Mouse (Mus musculus): ENCODE measurements at regions not wholly inside any gene's neighbourhood (a gene's known extent, or its start where the extent isn't known, plus 50 kb on each side); places are given as distances from the start of the nearest gene placed in this dataset.
"Not testable (repeated sequence)": the region's sequence is repeated elsewhere in the genome, so short reads cannot be mapped to it uniquely, and the experiment has no call there.

DNA sequence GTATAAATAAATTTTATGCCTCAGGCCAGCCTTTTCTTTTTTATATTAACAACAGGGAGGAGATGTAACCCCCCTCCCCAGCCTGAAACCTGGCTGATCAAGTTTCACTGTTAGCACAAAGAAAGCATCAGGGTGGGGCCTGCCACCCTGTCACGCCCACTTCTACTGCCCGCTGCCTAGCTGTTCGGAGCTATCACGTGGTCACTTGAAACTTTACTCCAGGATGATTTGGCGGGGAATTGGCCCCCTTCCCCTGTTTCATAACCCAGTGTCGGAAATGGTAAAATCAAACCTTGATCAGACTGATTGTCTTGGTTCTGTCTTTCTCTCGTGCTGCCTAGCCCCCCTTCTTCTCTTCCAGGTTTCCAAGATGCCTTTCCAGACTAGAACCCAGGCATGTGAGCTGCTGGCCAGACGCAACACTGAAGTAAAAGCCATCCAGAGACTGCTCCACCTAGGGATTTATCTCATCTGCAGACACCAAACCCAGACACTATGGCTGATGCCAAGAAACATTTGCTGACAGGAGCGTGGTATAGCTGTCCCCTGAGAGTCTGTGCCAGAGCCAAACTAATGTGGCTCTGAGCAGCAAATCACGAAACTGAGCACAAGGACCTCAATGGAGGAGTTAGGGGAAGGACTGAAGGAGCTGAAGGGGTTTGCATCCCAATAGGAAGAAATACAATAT is 1386.6 kb upstream of the 1700008P02Rik start:
- ATAC-seq (replicated peaks; ENCODE audit: insufficient number of reproducible peaks, low FRiP score, low TSS enrichment, low read depth) (peak; percentile 52), DNase-seq (ENCODE audit: low spot score) (peak; percentile 21)
- no peak overlapping the region for H3K9ac ChIP-seq (replicated peaks; ENCODE audit: low read length)
- H3K27ac ChIP-seq (replicated peaks; ENCODE audit: low read depth, low read length): no peak overlapping the region
- no peak overlapping the region for H3K4me2 ChIP-seq (ENCODE audit: low read depth, low read length)
- H3K4me3 ChIP-seq (ENCODE audit: low read depth, low read length): no peak overlapping the region
- no peaks in the 10 kb centered on the region for H3K27me3 ChIP-seq (ENCODE audit: control insufficient read depth, insufficient read depth, low read length)
- H3K9me3 ChIP-seq (replicated peaks; ENCODE audit: control insufficient read depth, low read length): no peaks in the 10 kb centered on the region
- no peaks in the 10 kb centered on the region for H3K36me3 ChIP-seq (replicated peaks; ENCODE audit: control insufficient read depth, insufficient read depth, low read depth, low read length)
- no peaks in the 10 kb centered on the region for H3K4me1 ChIP-seq (ENCODE audit: control insufficient read depth, insufficient read depth, low read length)
- WGBS: 59% methylated on average over 10 of the region's 10 CpGs

DNA sequence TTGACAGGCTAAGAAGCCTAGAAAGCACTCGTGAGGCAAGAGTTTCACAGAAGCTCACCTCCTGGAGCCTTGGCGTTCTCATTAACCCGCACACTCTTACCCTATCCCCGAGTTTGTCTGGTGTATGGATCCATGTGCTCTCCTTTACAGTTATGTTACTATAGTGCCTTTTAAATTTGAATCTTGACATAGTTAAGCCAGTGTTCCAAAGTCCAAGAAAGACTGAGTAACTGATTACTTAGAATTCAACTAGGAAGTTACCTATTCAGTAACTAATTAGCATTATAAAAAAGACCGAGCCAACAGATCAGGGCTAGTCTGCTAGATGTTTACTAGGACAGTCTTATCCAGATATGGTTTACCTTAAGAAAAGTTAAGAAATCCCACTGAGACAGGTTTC is 1386.0 kb upstream of the 1700008P02Rik start:
- Histone ChIP-seq H3K36me3 (replicated peaks; ENCODE audit: control insufficient read depth, insufficient read depth, low read depth, low read length) (no peaks in the 10 kb centered on the region), H3K4me3 (ENCODE audit: low read depth, low read length) (no peak overlapping the region), H3K9me3 (replicated peaks; ENCODE audit: control insufficient read depth, low read length) (no peaks in the 10 kb centered on the region), H3K4me1 (ENCODE audit: control insufficient read depth, insufficient read depth, low read length) (no peaks in the 10 kb centered on the region), H3K4me2 (ENCODE audit: low read depth, low read length) (no peak overlapping the region), H3K27me3 (ENCODE audit: control insufficient read depth, insufficient read depth, low read length) (no peaks in the 10 kb centered on the region), H3K9ac (replicated peaks; ENCODE audit: low read length) (no peak overlapping the region), H3K27ac (replicated peaks; ENCODE audit: low read depth, low read length) (no peak overlapping the region)
- WGBS: 75% methylated on average over 5 of the region's 5 CpGs
- ATAC-seq (replicated peaks; ENCODE audit: insufficient number of reproducible peaks, low FRiP score, low TSS enrichment, low read depth): no peak
- no peak for DNase-seq (ENCODE audit: low spot score)

DNA sequence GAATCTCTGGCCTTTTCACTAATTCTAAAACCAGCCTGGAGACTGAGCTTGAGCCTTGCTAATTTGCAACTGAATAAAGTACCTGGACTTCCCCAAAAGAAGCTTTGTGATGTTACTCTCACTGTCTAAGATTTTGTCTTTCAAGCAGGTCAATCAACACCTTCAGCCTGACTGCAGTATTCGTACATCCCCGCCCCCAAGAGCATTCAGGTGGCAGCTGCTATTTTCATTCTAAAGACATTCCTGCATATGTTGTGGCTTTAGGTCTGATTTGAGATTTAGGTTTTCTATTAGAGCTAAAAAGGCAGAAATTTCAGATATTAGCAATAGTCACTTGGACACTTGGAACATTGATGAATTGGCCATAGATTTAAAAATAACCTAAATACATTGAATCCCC is 1385.4 kb upstream of the 1700008P02Rik start:
- not testable (repeated sequence) for H3K9me3 ChIP-seq (replicated peaks; ENCODE audit: control insufficient read depth, low read length); H3K4me3 ChIP-seq (ENCODE audit: low read depth, low read length); H3K36me3 ChIP-seq (replicated peaks; ENCODE audit: control insufficient read depth, insufficient read depth, low read depth, low read length); DNase-seq (ENCODE audit: low spot score); H3K4me2 ChIP-seq (ENCODE audit: low read depth, low read length); H3K27ac ChIP-seq (replicated peaks; ENCODE audit: low read depth, low read length); ATAC-seq (replicated peaks; ENCODE audit: insufficient number of reproducible peaks, low FRiP score, low TSS enrichment, low read depth); H3K4me1 ChIP-seq (ENCODE audit: control insufficient read depth, insufficient read depth, low read length); H3K9ac ChIP-seq (replicated peaks; ENCODE audit: low read length); H3K27me3 ChIP-seq (ENCODE audit: control insufficient read depth, insufficient read depth, low read length)
- WGBS: 84% methylated on average over 2 of the region's 2 CpGs

DNA sequence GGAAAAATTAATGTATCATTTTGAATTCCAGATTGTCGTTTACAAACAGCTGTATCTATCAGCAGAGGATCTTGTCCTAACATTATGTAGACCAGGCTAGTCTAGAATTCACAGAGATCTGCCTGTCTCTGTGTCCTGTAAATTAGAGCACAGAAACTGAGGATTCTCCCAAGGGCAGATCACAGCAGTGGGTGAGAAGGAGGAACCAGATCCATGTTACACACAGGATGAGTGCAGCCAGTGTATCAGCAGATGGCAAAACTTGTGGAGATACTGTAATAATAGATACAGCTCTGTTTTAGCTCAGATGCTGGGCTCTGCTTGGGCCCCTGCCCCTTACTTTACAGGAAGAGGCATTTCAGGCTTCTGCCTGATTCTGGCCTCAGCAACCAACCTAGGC is 1384.0 kb upstream of the 1700008P02Rik start:
- no peak overlapping the region for H3K4me3 ChIP-seq (ENCODE audit: low read depth, low read length)
- ATAC-seq (replicated peaks; ENCODE audit: insufficient number of reproducible peaks, low FRiP score, low TSS enrichment, low read depth): no peak
- no peaks in the 10 kb centered on the region for H3K4me1 ChIP-seq (ENCODE audit: control insufficient read depth, insufficient read depth, low read length)
- H3K36me3 ChIP-seq (replicated peaks; ENCODE audit: control insufficient read depth, insufficient read depth, low read depth, low read length): no peaks in the 10 kb centered on the region
- no peak for DNase-seq (ENCODE audit: low spot score)
- no peak overlapping the region for H3K4me2 ChIP-seq (ENCODE audit: low read depth, low read length)
- H3K27me3 ChIP-seq (ENCODE audit: control insufficient read depth, insufficient read depth, low read length): no peaks in the 10 kb centered on the region
- no peak overlapping the region for H3K9ac ChIP-seq (replicated peaks; ENCODE audit: low read length)
- no peak overlapping the region for H3K27ac ChIP-seq (replicated peaks; ENCODE audit: low read depth, low read length)
- 84% methylated on average over 1 of the region's 1 CpGs for WGBS
- no peaks in the 10 kb centered on the region for H3K9me3 ChIP-seq (replicated peaks; ENCODE audit: control insufficient read depth, low read length)

DNA sequence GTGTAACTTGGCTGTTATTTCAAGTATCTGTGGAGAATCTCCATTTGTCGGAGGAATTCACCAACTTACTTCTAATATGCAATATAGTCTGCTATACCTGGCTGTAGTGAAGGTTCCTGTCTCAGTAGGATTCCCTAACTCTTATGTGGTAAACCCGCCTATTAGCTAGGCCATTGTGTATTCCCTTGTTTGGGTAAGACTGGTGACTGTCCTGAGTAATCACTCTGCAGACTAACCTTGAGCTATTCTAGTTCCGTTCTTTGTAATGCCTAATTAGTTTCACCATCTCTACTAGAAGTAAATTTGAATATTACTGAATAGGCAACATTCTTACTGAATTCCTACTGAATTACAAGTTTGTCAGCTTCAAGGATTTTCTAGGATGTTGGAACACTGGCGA is 1380.8 kb upstream of the 1700008P02Rik start:
- DNase-seq (ENCODE audit: low spot score) (no peak), ATAC-seq (replicated peaks; ENCODE audit: insufficient number of reproducible peaks, low FRiP score, low TSS enrichment, low read depth) (no peak)
- no peak overlapping the region for H3K4me3 ChIP-seq (ENCODE audit: low read depth, low read length)
- 92% methylated on average over 4 of the region's 4 CpGs for WGBS
- no peaks in the 10 kb centered on the region for H3K36me3 ChIP-seq (replicated peaks; ENCODE audit: control insufficient read depth, insufficient read depth, low read depth, low read length)
- H3K27me3 ChIP-seq (ENCODE audit: control insufficient read depth, insufficient read depth, low read length): no peaks in the 10 kb centered on the region
- H3K27ac ChIP-seq (replicated peaks; ENCODE audit: low read depth, low read length): no peak overlapping the region
- no peaks in the 10 kb centered on the region for H3K4me1 ChIP-seq (ENCODE audit: control insufficient read depth, insufficient read depth, low read length)
- no peak overlapping the region for H3K9ac ChIP-seq (replicated peaks; ENCODE audit: low read length)
- no peaks in the 10 kb centered on the region for H3K9me3 ChIP-seq (replicated peaks; ENCODE audit: control insufficient read depth, low read length)
- no peak overlapping the region for H3K4me2 ChIP-seq (ENCODE audit: low read depth, low read length)

DNA sequence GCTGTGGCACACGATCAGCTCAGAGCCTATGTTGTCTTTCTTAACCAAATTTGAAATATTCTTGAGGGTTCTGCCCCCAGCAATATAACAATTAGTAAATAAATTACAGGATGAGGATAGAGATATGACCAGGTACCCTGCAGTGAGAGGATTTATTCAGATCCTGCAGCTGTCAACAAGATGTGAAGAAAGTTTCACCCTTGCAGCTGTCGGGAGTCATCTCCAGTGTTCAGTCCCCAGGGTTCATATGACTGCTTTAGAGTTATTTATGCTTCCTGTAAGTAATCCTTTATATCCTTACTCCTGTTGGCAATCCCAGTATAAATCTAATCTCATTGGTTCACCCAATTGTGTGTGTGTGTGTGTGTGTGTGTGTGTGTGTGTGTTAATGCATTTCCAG is 1372.1 kb upstream of the 1700008P02Rik start:
- ATAC-seq (replicated peaks; ENCODE audit: insufficient number of reproducible peaks, low FRiP score, low TSS enrichment, low read depth) (no peak), DNase-seq (ENCODE audit: low spot score) (no peak)
- Histone ChIP-seq H3K4me1 (ENCODE audit: control insufficient read depth, insufficient read depth, low read length) (no peaks in the 10 kb centered on the region), H3K9me3 (replicated peaks; ENCODE audit: control insufficient read depth, low read length) (no peaks in the 10 kb centered on the region), H3K9ac (replicated peaks; ENCODE audit: low read length) (no peak overlapping the region), H3K4me3 (ENCODE audit: low read depth, low read length) (no peak overlapping the region), H3K36me3 (replicated peaks; ENCODE audit: control insufficient read depth, insufficient read depth, low read depth, low read length) (no peaks in the 10 kb centered on the region), H3K4me2 (ENCODE audit: low read depth, low read length) (no peak overlapping the region), H3K27ac (replicated peaks; ENCODE audit: low read depth, low read length) (no peak overlapping the region), H3K27me3 (ENCODE audit: control insufficient read depth, insufficient read depth, low read length) (no peaks in the 10 kb centered on the region)
- 91% methylated on average over 2 of the region's 2 CpGs for WGBS

DNA sequence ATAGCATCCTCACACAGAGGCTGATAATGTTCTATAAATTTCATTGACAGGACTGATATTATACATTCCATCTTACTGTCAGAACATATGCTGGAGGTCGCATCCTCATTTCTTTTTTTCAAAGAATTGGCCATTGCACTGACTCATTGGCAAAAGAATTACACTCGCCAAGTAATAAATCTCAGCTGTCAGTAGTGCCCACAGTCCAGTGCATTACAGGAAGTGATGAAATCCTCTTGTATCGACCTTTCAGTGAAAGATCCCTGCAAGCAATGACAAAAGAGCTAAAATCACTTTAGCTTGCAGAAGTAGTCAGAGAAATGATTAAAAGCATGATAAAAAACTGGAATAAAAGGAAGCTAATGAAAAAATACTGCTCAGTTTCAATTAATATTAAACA is 1353.0 kb upstream of the 1700008P02Rik start:
- no peak for ATAC-seq (replicated peaks; ENCODE audit: insufficient number of reproducible peaks, low FRiP score, low TSS enrichment, low read depth)
- no peaks in the 10 kb centered on the region for H3K27me3 ChIP-seq (ENCODE audit: control insufficient read depth, insufficient read depth, low read length)
- H3K36me3 ChIP-seq (replicated peaks; ENCODE audit: control insufficient read depth, insufficient read depth, low read depth, low read length): no peaks in the 10 kb centered on the region
- H3K4me1 ChIP-seq (ENCODE audit: control insufficient read depth, insufficient read depth, low read length): no peaks in the 10 kb centered on the region
- 64% methylated on average over 3 of the region's 3 CpGs for WGBS
- H3K4me3 ChIP-seq (ENCODE audit: low read depth, low read length): no peak overlapping the region
- no peak for DNase-seq (ENCODE audit: low spot score)
- H3K27ac ChIP-seq (replicated peaks; ENCODE audit: low read depth, low read length): no peak overlapping the region
- no peaks in the 10 kb centered on the region for H3K9me3 ChIP-seq (replicated peaks; ENCODE audit: control insufficient read depth, low read length)
- no peak overlapping the region for H3K9ac ChIP-seq (replicated peaks; ENCODE audit: low read length)
- no peak overlapping the region for H3K4me2 ChIP-seq (ENCODE audit: low read depth, low read length)

DNA sequence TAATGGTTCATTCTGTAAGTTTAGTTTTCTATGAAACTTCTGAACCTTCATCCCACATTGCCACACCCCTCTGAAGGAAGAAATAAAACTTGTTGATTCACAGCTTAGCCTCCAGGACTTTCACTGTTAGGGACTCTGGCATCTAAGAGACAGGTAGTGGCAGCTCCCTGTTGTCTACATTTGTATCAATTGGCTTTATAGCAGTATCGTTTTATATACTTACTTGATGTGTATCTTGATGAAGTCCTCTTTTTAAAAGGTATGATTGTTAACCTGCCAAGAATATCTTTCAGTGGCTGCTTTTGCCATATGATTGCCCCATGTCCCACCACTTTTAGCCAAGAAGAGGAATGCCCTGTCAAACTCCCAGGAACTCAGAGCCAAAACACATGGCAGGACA is 1333.7 kb upstream of the 1700008P02Rik start:
- Histone ChIP-seq H3K27ac (replicated peaks; ENCODE audit: low read depth, low read length) (no peak overlapping the region), H3K4me2 (ENCODE audit: low read depth, low read length) (no peak overlapping the region), H3K9me3 (replicated peaks; ENCODE audit: control insufficient read depth, low read length) (no peaks in the 10 kb centered on the region), H3K27me3 (ENCODE audit: control insufficient read depth, insufficient read depth, low read length) (no peaks in the 10 kb centered on the region), H3K36me3 (replicated peaks; ENCODE audit: control insufficient read depth, insufficient read depth, low read depth, low read length) (no peaks in the 10 kb centered on the region), H3K4me1 (ENCODE audit: control insufficient read depth, insufficient read depth, low read length) (no peaks in the 10 kb centered on the region), H3K9ac (replicated peaks; ENCODE audit: low read length) (no peak overlapping the region), H3K4me3 (ENCODE audit: low read depth, low read length) (no peak overlapping the region)
- 75% methylated on average over 1 of the region's 1 CpGs for WGBS
- ATAC-seq (replicated peaks; ENCODE audit: insufficient number of reproducible peaks, low FRiP score, low TSS enrichment, low read depth) (no peak), DNase-seq (ENCODE audit: low spot score) (no peak)
